Mouse (Mus musculus) hindbrain, embryonic 13.5 days (tissue): ENCODE results near the gene Corin. TPM values are rescaled to one million over a fixed set of nuclear protein-coding genes. Genes with fewer than 3 reads are reported as not detected.

ENCODE experiments used
- ATAC-seq: fragments of 200-750 bp; cut with Nextera tagmentation; 2 replicates; pipeline ENCODE4 v1.8.0; 2017; ENCODE audit warnings: moderate TSS enrichment; ENCODE audit not compliant: low FRiP score
- H3K27ac ChIP-seq: fragments of 300-500 bp; sonication (generic); 2 replicates; pipeline ENCODE4 v1.5.1; 2015; ENCODE audit warnings: inconsistent platforms, mild to moderate bottlenecking, moderate library complexity
- H3K27me3 ChIP-seq: fragments of 300-500 bp; sonication (generic); 2 replicates; pipeline ENCODE4 v1.6.1; 2015; ENCODE audit warnings: mild to moderate bottlenecking, inconsistent platforms
- H3K36me3 ChIP-seq: fragments of 300-500 bp; sonication (generic); 2 replicates; pipeline ENCODE4 v1.6.1; 2015; ENCODE audit warnings: mild to moderate bottlenecking, inconsistent platforms
- H3K4me1 ChIP-seq: fragments of 300-500 bp; sonication (generic); replicated peaks from 2 replicates; pipeline ENCODE4 v1.6.1; 2015; ENCODE audit warnings: inconsistent platforms
- H3K4me2 ChIP-seq: fragments of 300-500 bp; sonication (generic); 2 replicates; pipeline ENCODE4 v1.6.1; 2015; ENCODE audit warnings: inconsistent platforms, mild to moderate bottlenecking, moderate library complexity
- H3K4me3 ChIP-seq: fragments of 300-500 bp; sonication (generic); 2 replicates; pipeline ENCODE4 v1.5.1; 2015; ENCODE audit warnings: mild to moderate bottlenecking, inconsistent platforms
- H3K9ac ChIP-seq: fragments of 300-500 bp; sonication (generic); 2 replicates; pipeline ENCODE4 v1.6.1; 2015; ENCODE audit warnings: mild to moderate bottlenecking, inconsistent platforms
- H3K9me3 ChIP-seq: fragments of 300-500 bp; sonication (generic); 2 replicates; pipeline ENCODE4 v1.6.1; 2016; ENCODE audit warnings: inconsistent platforms
- WGBS: fragments of 180-500 bp; shearing (Covaris S2); methylation state at CpG from one replicate; pipeline ENCODE4 v1.1.7; 2015; 5-methylcytosine and 5-hydroxymethylcytosine counted together
- polyA plus RNA-seq: library from polyadenylated mRNA; unstranded; fragments of >200 nt; fragmentation: Nextera tagmentation; extraction: Ambion mirVana; gene quantifications from 2 replicates; pipeline ENCODE4 v1.2.1, GENCODE M21; 2015

The Corin gene
- 4.6 and 4.8 TPM in 2 replicates for polyA plus RNA-seq

GRCm38 (mm10) chr5:72503531-72504523, at the start of gene Corin:
TSS of gene Corin (minus strand) at chr5:72504473.
- H3K27ac ChIP-seq: no peak within 1 kb of the TSS
- H3K27me3 ChIP-seq: peaks cover 45% of the 10 kb centered on the region
- 1% methylated on average over 64 of the region's 64 CpGs for WGBS
- ATAC-seq: 0 out of 2 replicates have a peak, but pooled peaks have one; percentile 40
- no peaks in the 10 kb centered on the region for H3K36me3 ChIP-seq
- H3K4me2 ChIP-seq: peak within 1 kb of the TSS; percentile 66
- H3K9me3 ChIP-seq: no peaks in the 10 kb centered on the region
- peak within 1 kb of the TSS; percentile 42 for H3K4me3 ChIP-seq
- peak within 1 kb of the TSS; percentile 60 for H3K9ac ChIP-seq
- peaks cover 14% of the 10 kb centered on the region for H3K4me1 ChIP-seq

GRCm38 (mm10) chr5:72551209-72551608, 46.9 kb upstream of the Corin start:
- no peaks in the 10 kb centered on the region for H3K27me3 ChIP-seq
- H3K4me2 ChIP-seq: no peak overlapping the region
- no peaks in the 10 kb centered on the region for H3K9me3 ChIP-seq
- WGBS: 97% methylated on average over 3 of the region's 3 CpGs
- no peak overlapping the region for H3K9ac ChIP-seq
- H3K4me1 ChIP-seq: no peaks in the 10 kb centered on the region
- no peak for ATAC-seq
- peaks cover 18% of the 10 kb centered on the region for H3K36me3 ChIP-seq
- no peak overlapping the region for H3K4me3 ChIP-seq
- no peak overlapping the region for H3K27ac ChIP-seq

- H3K4me1 ChIP-seq: no peaks in the 10 kb centered on the region
- H3K4me2 ChIP-seq: no peak overlapping the region
- H3K9ac ChIP-seq: no peak overlapping the region
- H3K36me3 ChIP-seq: peaks cover 42% of the 10 kb centered on the region
- ATAC-seq: no peak
- WGBS: 98% methylated on average over 3 of the region's 3 CpGs
- H3K4me3 ChIP-seq: no peak overlapping the region
- H3K27me3 ChIP-seq: no peaks in the 10 kb centered on the region
- H3K27ac ChIP-seq: no peak overlapping the region
- no peaks in the 10 kb centered on the region for H3K9me3 ChIP-seq
Measured at GRCm38 (mm10) chr5:72528896-72529295, 24.6 kb upstream of the Corin start.

- Histone ChIP-seq H3K36me3 (peaks cover 38% of the 10 kb centered on the region), H3K4me2 (no peak overlapping the region), H3K27ac (no peak overlapping the region), H3K27me3 (no peaks in the 10 kb centered on the region), H3K9ac (no peak overlapping the region), H3K9me3 (no peaks in the 10 kb centered on the region), H3K4me3 (no peak overlapping the region), H3K4me1 (no peaks in the 10 kb centered on the region)
- 87% methylated on average over 5 of the region's 5 CpGs for WGBS
- ATAC-seq: no peak
Measured at GRCm38 (mm10) chr5:72513808-72514207, 9.5 kb upstream of the Corin start.

GRCm38 (mm10) chr5:72505740-72506139, 1.5 kb upstream of the Corin start:
- Histone ChIP-seq H3K27me3 (peaks cover 45% of the 10 kb centered on the region), H3K27ac (no peak overlapping the region), H3K4me3 (no peak overlapping the region), H3K4me2 (no peak overlapping the region), H3K9ac (no peak overlapping the region), H3K36me3 (no peaks in the 10 kb centered on the region), H3K4me1 (peaks cover 14% of the 10 kb centered on the region), H3K9me3 (no peaks in the 10 kb centered on the region)
- 76% methylated on average over 5 of the region's 5 CpGs for WGBS
- ATAC-seq: 0 out of 2 replicates have a peak, but pooled peaks have one; percentile 26

GRCm38 (mm10) chr5:72502778-72503177, 1.5 kb downstream of the Corin start:
- Histone ChIP-seq H3K4me1 (peaks cover 14% of the 10 kb centered on the region), H3K4me3 (peak overlapping the region; percentile 42; the same call in 1 of the 2 replicates), H3K36me3 (no peaks in the 10 kb centered on the region), H3K9ac (no peak overlapping the region), H3K27ac (no peak overlapping the region), H3K4me2 (no peak overlapping the region), H3K9me3 (no peaks in the 10 kb centered on the region), H3K27me3 (peaks cover 45% of the 10 kb centered on the region)
- no peak for ATAC-seq
- 69% methylated on average over 8 of the region's 8 CpGs for WGBS

GRCm38 (mm10) chr5:72501763-72502162, 2.5 kb downstream of the Corin start:
- H3K4me3 ChIP-seq: no peak overlapping the region
- H3K9me3 ChIP-seq: no peaks in the 10 kb centered on the region
- no peak overlapping the region for H3K9ac ChIP-seq
- H3K4me2 ChIP-seq: no peak overlapping the region
- 49% methylated on average over 3 of the region's 3 CpGs for WGBS
- no peak for ATAC-seq
- H3K4me1 ChIP-seq: peaks cover 14% of the 10 kb centered on the region
- H3K27ac ChIP-seq: no peak overlapping the region
- no peaks in the 10 kb centered on the region for H3K36me3 ChIP-seq
- peaks cover 45% of the 10 kb centered on the region for H3K27me3 ChIP-seq

- H3K4me2 ChIP-seq: no peak overlapping the region
- no peak overlapping the region for H3K27ac ChIP-seq
- H3K36me3 ChIP-seq: no peaks in the 10 kb centered on the region
- H3K9ac ChIP-seq: no peak overlapping the region
- H3K4me3 ChIP-seq: no peak overlapping the region
- no peak for ATAC-seq
- no peaks in the 10 kb centered on the region for H3K9me3 ChIP-seq
- peaks cover 18% of the 10 kb centered on the region for H3K27me3 ChIP-seq
- WGBS: 81% methylated on average over 10 of the region's 10 CpGs
- H3K4me1 ChIP-seq: peaks cover 2% of the 10 kb centered on the region; the same call in 1 of the 2 replicates
Measured at GRCm38 (mm10) chr5:72498271-72498670, 6.0 kb downstream of the Corin start.

- Histone ChIP-seq H3K4me3 (no peak overlapping the region), H3K27me3 (peaks cover 3% of the 10 kb centered on the region), H3K27ac (no peak overlapping the region), H3K36me3 (no peaks in the 10 kb centered on the region), H3K4me2 (no peak overlapping the region), H3K9me3 (no peaks in the 10 kb centered on the region), H3K4me1 (no peaks in the 10 kb centered on the region), H3K9ac (no peak overlapping the region)
- WGBS: 87% methylated on average over 4 of the region's 4 CpGs
- no peak for ATAC-seq
Measured at GRCm38 (mm10) chr5:72496756-72497155, 7.5 kb downstream of the Corin start.

- Histone ChIP-seq H3K4me1 (no peaks in the 10 kb centered on the region), H3K4me2 (no peak overlapping the region), H3K27ac (no peak overlapping the region), H3K9ac (no peak overlapping the region), H3K4me3 (no peak overlapping the region), H3K27me3 (no peaks in the 10 kb centered on the region), H3K36me3 (no peaks in the 10 kb centered on the region), H3K9me3 (no peaks in the 10 kb centered on the region)
- ATAC-seq: no peak
- 85% methylated on average over 7 of the region's 7 CpGs for WGBS
Measured at GRCm38 (mm10) chr5:72493906-72494305, 10.4 kb downstream of the Corin start.

- ATAC-seq: no peak
- H3K27me3 ChIP-seq: no peaks in the 10 kb centered on the region
- no peak overlapping the region for H3K4me2 ChIP-seq
- no peak overlapping the region for H3K27ac ChIP-seq
- H3K36me3 ChIP-seq: no peaks in the 10 kb centered on the region
- no peak overlapping the region for H3K4me3 ChIP-seq
- 70% methylated on average over 2 of the region's 2 CpGs for WGBS
- H3K4me1 ChIP-seq: no peaks in the 10 kb centered on the region
- H3K9me3 ChIP-seq: no peaks in the 10 kb centered on the region
- no peak overlapping the region for H3K9ac ChIP-seq
Measured at GRCm38 (mm10) chr5:72491232-72491631, 13.0 kb downstream of the Corin start.

- no peak overlapping the region for H3K27ac ChIP-seq
- no peak overlapping the region for H3K4me2 ChIP-seq
- no peaks in the 10 kb centered on the region for H3K36me3 ChIP-seq
- no peak overlapping the region for H3K4me3 ChIP-seq
- 27% methylated on average over 7 of the region's 7 CpGs for WGBS
- no peak overlapping the region for H3K9ac ChIP-seq
- no peaks in the 10 kb centered on the region for H3K4me1 ChIP-seq
- H3K9me3 ChIP-seq: no peaks in the 10 kb centered on the region
- no peaks in the 10 kb centered on the region for H3K27me3 ChIP-seq
- no peak for ATAC-seq
Measured at GRCm38 (mm10) chr5:72480456-72480855, 23.8 kb downstream of the Corin start.
